Comparison of ENCODE assay signal across 34 mouse cellular contexts in genomic region chr1:136249662-136250061, GRCm38 (mm10). TPM values are rescaled to one million over a fixed set of nuclear protein-coding genes. Genes with fewer than 3 reads are reported as not detected.
DNase-seq lines count a peak whose midpoint lies in the region; ATAC-seq and TF ChIP-seq lines count a peak whose summit lies in the region.
"Had no signal": no experiment of that assay in that cellular context is flagged by ENCODE, and none has a peak within 500 bp of the region (broad histone marks: within the 10 kb centered on the region; RNA-seq: fewer than 3 reads in every experiment).

No protein-coding gene starts in this region.

- no peak for TF ChIP-seq POLR2A in CH12.LX (IDR thresholded peaks at IDR 0.05; ENCODE audit: low read depth, low read length)
- TF ChIP-seq POLR2A in myocyte (IDR thresholded peaks at IDR 0.05; ENCODE audit: insufficient read length, low read depth) = no peak

- H3K9me3 ChIP-seq in CH12.LX (replicated peaks; ENCODE audit: low read length) = peaks cover 2% of the 10 kb centered on the region
- no peaks in the 10 kb centered on the region for H3K9me3 ChIP-seq in forebrain, embryonic 13.5 days (replicated peaks)
- H3K9me3 ChIP-seq: embryonic facial prominence, embryonic 12.5 days; forebrain, embryonic 15.5 days; heart, embryonic 12.5 days; hindbrain, embryonic 15.5 days; limb, embryonic 13.5 days; midbrain, embryonic 15.5 days; neural tube, embryonic 12.5 days had no signal

- H3K36me3 ChIP-seq in CH12.LX (replicated peaks in 1 of 2; ENCODE audit: control insufficient read depth in 1 of 2, insufficient read depth in 1 of 2, low read length in 1 of 2) (no peaks in the 10 kb centered on the region), myocyte (ENCODE audit: control insufficient read depth, insufficient read depth) (no peaks in the 10 kb centered on the region)
- H3K36me3 ChIP-seq in forebrain, embryonic 13.5 days (ENCODE audit: poor library complexity, severe bottlenecking) = no peaks in the 10 kb centered on the region
- H3K36me3 ChIP-seq: embryonic facial prominence, embryonic 12.5 days; forebrain, embryonic 15.5 days; heart, embryonic 12.5 days; hindbrain, embryonic 15.5 days; limb, embryonic 13.5 days; midbrain, embryonic 15.5 days; neural tube, embryonic 12.5 days had no signal

- no peak for TF ChIP-seq RAD21 in CH12.LX (IDR thresholded peaks at IDR 0.05; ENCODE audit: low read depth, low read length)

- 62% methylated on average over 5 of the region's 5 CpGs for WGBS in forebrain, embryonic 13.5 days

- H3K27me3 ChIP-seq in CH12.LX (replicated peaks) (no peaks in the 10 kb centered on the region), myocyte (ENCODE audit: control insufficient read depth, insufficient read depth, insufficient read length) (no peaks in the 10 kb centered on the region)
- H3K27me3 ChIP-seq in forebrain, embryonic 13.5 days = no peaks in the 10 kb centered on the region
- H3K27me3 ChIP-seq: embryonic facial prominence, embryonic 12.5 days; forebrain, embryonic 15.5 days; heart, embryonic 12.5 days; hindbrain, embryonic 15.5 days; limb, embryonic 13.5 days; neural tube, embryonic 12.5 days had no signal

- H3K79me2 ChIP-seq in CH12.LX (replicated peaks; ENCODE audit: control insufficient read depth, extremely low read depth, insufficient read depth, poor library complexity, severe bottlenecking) = no peaks in the 10 kb centered on the region
- H3K79me2 ChIP-seq in myocyte (ENCODE audit: control insufficient read depth, insufficient read depth) = no peaks in the 10 kb centered on the region

- H3K9ac ChIP-seq in CH12.LX (ENCODE audit: insufficient read depth, low read depth) = no peak overlapping the region
- no peak overlapping the region; the same call in 1 of the 2 replicates for H3K9ac ChIP-seq in forebrain, embryonic 13.5 days
- H3K9ac ChIP-seq: embryonic facial prominence, embryonic 12.5 days; forebrain, embryonic 15.5 days; heart, embryonic 12.5 days; hindbrain, embryonic 15.5 days; limb, embryonic 13.5 days; liver, postnatal 0 days; midbrain, embryonic 15.5 days; neural tube, embryonic 12.5 days had no signal

- no peak overlapping the region; the same call in 1 of the 2 replicates for H3K4me2 ChIP-seq in CH12.LX (ENCODE audit: insufficient read depth, low read depth, poor library complexity, severe bottlenecking)
- peak overlapping the region; percentile 37 for H3K4me2 ChIP-seq in myocyte (ENCODE audit: low read depth)
- H3K4me2 ChIP-seq in forebrain, embryonic 13.5 days = no peak overlapping the region
- H3K4me2 ChIP-seq: embryonic facial prominence, embryonic 12.5 days; forebrain, embryonic 15.5 days; heart, embryonic 12.5 days; hindbrain, embryonic 15.5 days; limb, embryonic 13.5 days; liver, embryonic 11.5 days; midbrain, embryonic 15.5 days; neural tube, embryonic 12.5 days had no signal

- in situ Hi-C loops in CH12.LX (cut with MboI; ENCODE audit: low pct_ligation_motif_present, low pct_unique_long_range_greater_than_20kb, low sequenced_read_pairs) = no loop called here

- dilution Hi-C loops in CH12.LX (cut with MboI; ENCODE audit: extremely low pct_ligation_motif_present, extremely low pct_unique_long_range_greater_than_20kb, low sequenced_read_pairs) = no loop called here

- H3K27ac ChIP-seq in CH12.LX (ENCODE audit: insufficient read depth, low read depth) = no peak overlapping the region
- H3K27ac ChIP-seq in forebrain, embryonic 13.5 days = no peak overlapping the region
- H3K27ac ChIP-seq: embryonic facial prominence, embryonic 12.5 days; forebrain, embryonic 15.5 days; heart, adult 2 months; hindbrain, embryonic 15.5 days; limb, embryonic 13.5 days; midbrain, embryonic 15.5 days; neural tube, embryonic 12.5 days; stomach, postnatal 0 days had no signal

- peak; percentile 82 for ATAC-seq in common myeloid progenitor, adult 5-6 weeks (replicated peaks; ENCODE audit: low read depth, poor library complexity, severe bottlenecking)
- no peak for ATAC-seq in forebrain, embryonic 13.5 days
- ATAC-seq: forebrain, embryonic 15.5 days; inflammation-experienced regulatory T-cells, adult 6 months; liver, postnatal 0 days; midbrain, embryonic 15.5 days had no signal

- peak; percentile 70 for DNase-seq in A20 (ENCODE audit: low read depth, low spot score)
- DNase-seq in CH12.LX (ENCODE audit: extremely low read depth) = peak; percentile 39
- no peak for DNase-seq in urinary bladder, adult 18-20 months (ENCODE audit: low spot score in 2 of 2)
- no peak for DNase-seq in yolk sac, embryonic 10.5 days (ENCODE audit: low spot score)
- DNase-seq: adrenal gland, adult 8-10 months; cerebellum, adult 11-12 months; cerebellum, adult 9-11 months; gastrocnemius, postnatal 36 days; heart, adult 2 months; heart, postnatal 4 days; kidney, adult 11 months; kidney, postnatal 14 days; liver, postnatal 0 days; lung, postnatal 36 days; right cerebral cortex, postnatal 14 days; thymus, adult 18-20 months; thymus, postnatal 25 days had no signal

- H3K4me3 ChIP-seq in CH12.LX (replicated peaks in 1 of 3; ENCODE audit: low read depth in 2 of 3, low read length in 2 of 3, poor library complexity in 1 of 3) (no peak overlapping the region), myocyte (no peak overlapping the region)
- no peak overlapping the region for H3K4me3 ChIP-seq in forebrain, embryonic 13.5 days
- H3K4me3 ChIP-seq: embryonic facial prominence, embryonic 12.5 days; forebrain, embryonic 15.5 days; heart, adult 2 months; heart, embryonic 12.5 days; hindbrain, embryonic 15.5 days; limb, embryonic 13.5 days; midbrain, embryonic 15.5 days; neural tube, embryonic 12.5 days had no signal

- TF ChIP-seq EP300 in CH12.LX (IDR thresholded peaks at IDR 0.05; ENCODE audit: low read length) = no peak

- no peak for TF ChIP-seq CTCF in CH12.LX (conservative IDR thresholded peaks at IDR 0.05 in 1 of 2, IDR thresholded peaks at IDR 0.05 in 1 of 2; ENCODE audit: low read depth in 2 of 2, low read length in 2 of 2)

- H3K4me1 ChIP-seq in CH12.LX (ENCODE audit: control insufficient read depth in 1 of 2, insufficient read depth in 2 of 2) = peaks cover 15 to 45% of the 10 kb centered on the region in 2 experiments
- H3K4me1 ChIP-seq in forebrain, embryonic 13.5 days = no peaks in the 10 kb centered on the region
- H3K4me1 ChIP-seq: embryonic facial prominence, embryonic 12.5 days; forebrain, embryonic 15.5 days; heart, embryonic 12.5 days; hindbrain, embryonic 15.5 days; limb, embryonic 13.5 days; midbrain, embryonic 15.5 days; neural tube, embryonic 12.5 days had no signal

- no peak overlapping the region for H3ac ChIP-seq in myocyte (ENCODE audit: control insufficient read depth, insufficient read length)

TF ChIP-seq in CH12.LX, 34 proteins besides CTCF, POLR2A, EP300 and RAD21:
- TF ChIP-seq IRF4 (IDR thresholded peaks at IDR 0.05; ENCODE audit: low read depth, low read length) = no peak
- TF ChIP-seq TCF12 (IDR thresholded peaks at IDR 0.05; ENCODE audit: low read depth, low read length) = no peak
- no peak for TF ChIP-seq JUN (IDR thresholded peaks at IDR 0.05; ENCODE audit: insufficient read depth, low read depth, low read length)
- no peak for TF ChIP-seq BHLHE40 (IDR thresholded peaks at IDR 0.05; ENCODE audit: low read depth, low read length)
- TF ChIP-seq NELFE (IDR thresholded peaks at IDR 0.05; ENCODE audit: low read depth, low read length) = no peak
- no peak for TF ChIP-seq SMC3 (IDR thresholded peaks at IDR 0.05; ENCODE audit: low read depth, low read length)

TF ChIP-seq in myocyte, 11 proteins besides CTCF, POLR2A, EP300 and RAD21:
- TF ChIP-seq E2F4 (IDR thresholded peaks at IDR 0.05; ENCODE audit: insufficient read depth) = no peak
- TF ChIP-seq SRF (IDR thresholded peaks at IDR 0.05; ENCODE audit: control insufficient read depth, insufficient read length, low read depth) = no peak
- no peak for TF ChIP-seq USF1 (IDR thresholded peaks at IDR 0.05; ENCODE audit: low read depth)
- no peak for TF ChIP-seq MAX (IDR thresholded peaks at IDR 0.05; ENCODE audit: low read depth)
- no peak for TF ChIP-seq POLR2AphosphoS2 (IDR thresholded peaks at IDR 0.05; ENCODE audit: insufficient read length, low read depth)
- no peak for TF ChIP-seq TCF12 (IDR thresholded peaks at IDR 0.05; ENCODE audit: insufficient read depth, poor library complexity, severe bottlenecking)
- TF ChIP-seq MYOD1 (IDR thresholded peaks at IDR 0.05; ENCODE audit: control insufficient read depth in 1 of 3, insufficient read length in 2 of 3, low read depth in 2 of 3) = no peak
- TF ChIP-seq CEBPB (IDR thresholded peaks at IDR 0.05; ENCODE audit: insufficient read depth, poor library complexity, severe bottlenecking) = no peak
- TF ChIP-seq MYOG (IDR thresholded peaks at IDR 0.05; ENCODE audit: control insufficient read depth in 1 of 3, insufficient read depth in 1 of 3, insufficient read length in 2 of 3, low read depth in 2 of 3) = no peak
- TF ChIP-seq TCF3 (IDR thresholded peaks at IDR 0.05; ENCODE audit: insufficient read length, low read depth) = no peak
- TF ChIP-seq REST (IDR thresholded peaks at IDR 0.05; ENCODE audit: insufficient read depth, insufficient read length) = no peak
TF ChIP-seq in myocyte: peak in this region for 0.

RNA-seq across cellular contexts. Expression of gene Gpr25, which starts 11.0 kb away (rescaled TPM):
- total RNA-seq in CH12.LX (2012; rRNA removed) = not detected in 2 replicates
- total RNA-seq in CH12.LX (2014; rRNA removed) = not detected in 2 replicates
- not detected in 2 replicates for polyA plus RNA-seq in CH12.LX (2012; ENCODE audit: insufficient read length, low read depth)
- total RNA-seq in common myeloid progenitor, adult 5-6 weeks (2017) = not detected in 2 replicates
- polyA plus RNA-seq in myocyte (2012; fragmentation: generic; extraction: Trizol) = 0.18 TPM
- polyA plus RNA-seq in forebrain, embryonic 13.5 days (2015; fragmentation: Nextera tagmentation; extraction: Ambion mirVana) = not detected in 2 replicates
- total RNA-seq: gastrocnemius, adult 18-20 months; gastrocnemius, postnatal 36 days; heart, adult 2 months; heart, postnatal 4 days had no signal
- polyA plus RNA-seq: embryonic facial prominence, embryonic 12.5 days; heart, adult 2 months; heart, embryonic 12.5 days; heart, postnatal 0 days; inflammation-experienced regulatory T-cells, adult 6 months; kidney, embryonic 14.5 days; limb, embryonic 13.5 days; liver, embryonic 11.5 days; liver, postnatal 0 days; lung, embryonic 16.5 days; neural tube, embryonic 12.5 days; stomach, postnatal 0 days had no signal

RNA-seq across cellular contexts. Expression of gene Inava, which starts 15.6 kb away (rescaled TPM):
- total RNA-seq in CH12.LX (2012; rRNA removed) = 0.34 and 0.42 TPM in 2 replicates
- not detected in 2 replicates for total RNA-seq in CH12.LX (2014; rRNA removed)
- 0.11 and 0.34 TPM in 2 replicates for polyA plus RNA-seq in CH12.LX (2012; ENCODE audit: insufficient read length, low read depth)
- total RNA-seq in common myeloid progenitor, adult 5-6 weeks (2017) = not detected in 2 replicates
- 11.1 TPM for polyA plus RNA-seq in myocyte (2012; fragmentation: generic; extraction: Trizol)
- 8.3 and 10.0 TPM in 2 replicates for polyA plus RNA-seq in forebrain, embryonic 13.5 days (2015; fragmentation: Nextera tagmentation; extraction: Ambion mirVana)
- total RNA-seq: gastrocnemius, adult 18-20 months; gastrocnemius, postnatal 36 days; heart, adult 2 months; heart, postnatal 4 days had no signal
- polyA plus RNA-seq: heart, postnatal 0 days had no signal

RNA-seq across cellular contexts. Expression of gene Mroh3, which starts 37.0 kb away (rescaled TPM):
- total RNA-seq in CH12.LX (2012; rRNA removed) = not detected in 2 replicates
- not detected in 2 replicates for total RNA-seq in CH12.LX (2014; rRNA removed)
- not detected in 2 replicates for polyA plus RNA-seq in CH12.LX (2012; ENCODE audit: insufficient read length, low read depth)
- total RNA-seq in common myeloid progenitor, adult 5-6 weeks (2017) = not detected in 2 replicates
- polyA plus RNA-seq in myocyte (2012; fragmentation: generic; extraction: Trizol) = 0.16 TPM
- 0.20 TPM in 1 of 2 replicates, not detected in the other for polyA plus RNA-seq in forebrain, embryonic 13.5 days (2015; fragmentation: Nextera tagmentation; extraction: Ambion mirVana)
- total RNA-seq: adrenal gland, adult 8-10 months; gastrocnemius, adult 18-20 months; gastrocnemius, postnatal 36 days; heart, adult 2 months; heart, postnatal 4 days had no signal
- polyA plus RNA-seq: forebrain, embryonic 15.5 days; heart, adult 2 months; heart, embryonic 12.5 days; heart, postnatal 0 days; hindbrain, embryonic 15.5 days; inflammation-experienced regulatory T-cells, adult 6 months; limb, embryonic 13.5 days; liver, embryonic 11.5 days; liver, postnatal 0 days; lung, embryonic 16.5 days; midbrain, embryonic 15.5 days; neural tube, embryonic 12.5 days had no signal

Comparison
In these comparisons a context has a peak if more than half of its experiments do, and no peak if none do; other contexts are left out.
1. DNase-seq: peak in A20 (single experiment) and CH12.LX (single experiment); none in urinary bladder, adult 18-20 months (0 of 2) and yolk sac, embryonic 10.5 days (single experiment).